ENCODE assay signal across 20 mouse cellular contexts in genomic region chr11:115329339-115329738, GRCm38 (mm10). TPM values are rescaled to one million over a fixed set of nuclear protein-coding genes. Genes with fewer than 3 reads are reported as not detected.
DNase-seq lines count a peak whose midpoint lies in the region; ATAC-seq and TF ChIP-seq lines count a peak whose summit lies in the region.
"Had no signal": no experiment of that assay in that cellular context is flagged by ENCODE, and none has a peak within 500 bp of the region (broad histone marks: within the 10 kb centered on the region; RNA-seq: fewer than 3 reads in every experiment).

No protein-coding gene starts in this region.

- in situ Hi-C loops in CH12.LX (cut with MboI; ENCODE audit: low pct_ligation_motif_present, low pct_unique_long_range_greater_than_20kb, low sequenced_read_pairs) = no loop called here

- no peak for TF ChIP-seq POLR2A in CH12.LX (IDR thresholded peaks at IDR 0.05; ENCODE audit: low read depth, low read length)

- TF ChIP-seq EP300 in liver, postnatal 0 days (IDR thresholded peaks at IDR 0.05; ENCODE audit: low read depth) = no peak
- no peak for TF ChIP-seq EP300 in CH12.LX (IDR thresholded peaks at IDR 0.05; ENCODE audit: low read length)

- no peaks in the 10 kb centered on the region for H3K9me3 ChIP-seq in liver, postnatal 0 days (ENCODE audit: low read length)
- no peaks in the 10 kb centered on the region for H3K9me3 ChIP-seq in liver, embryonic 12.5 days (replicated peaks)
- no peaks in the 10 kb centered on the region for H3K9me3 ChIP-seq in CH12.LX (replicated peaks; ENCODE audit: low read length)
- H3K9me3 ChIP-seq in kidney, embryonic 15.5 days (replicated peaks) = no peaks in the 10 kb centered on the region
- no peaks in the 10 kb centered on the region for H3K9me3 ChIP-seq in heart, embryonic 12.5 days (replicated peaks)
- H3K9me3 ChIP-seq: embryonic facial prominence, embryonic 13.5 days; forebrain, embryonic 13.5 days; hindbrain, embryonic 12.5 days; limb, embryonic 10.5 days had no signal

- no peak overlapping the region for H3K4me2 ChIP-seq in liver, postnatal 0 days (ENCODE audit: low read depth, low read length)
- H3K4me2 ChIP-seq in liver, embryonic 12.5 days = no peak overlapping the region
- H3K4me2 ChIP-seq in CH12.LX (ENCODE audit: insufficient read depth, low read depth, poor library complexity, severe bottlenecking) = no peak overlapping the region
- H3K4me2 ChIP-seq in kidney, embryonic 15.5 days = no peak overlapping the region
- H3K4me2 ChIP-seq in heart, embryonic 12.5 days = no peak overlapping the region
- H3K4me2 ChIP-seq: embryonic facial prominence, embryonic 13.5 days; forebrain, embryonic 13.5 days; hindbrain, embryonic 12.5 days had no signal

- dilution Hi-C loops in CH12.LX (cut with MboI; ENCODE audit: extremely low pct_ligation_motif_present, extremely low pct_unique_long_range_greater_than_20kb, low sequenced_read_pairs) = no loop called here

- no peaks in the 10 kb centered on the region for H3K36me3 ChIP-seq in liver, postnatal 0 days (replicated peaks; ENCODE audit: insufficient read depth, low read length)
- H3K36me3 ChIP-seq in liver, embryonic 12.5 days = no peaks in the 10 kb centered on the region
- no peaks in the 10 kb centered on the region for H3K36me3 ChIP-seq in CH12.LX (replicated peaks in 1 of 2; ENCODE audit: control insufficient read depth in 1 of 2, insufficient read depth in 1 of 2, low read length in 1 of 2)
- no peaks in the 10 kb centered on the region for H3K36me3 ChIP-seq in kidney, embryonic 15.5 days
- no peaks in the 10 kb centered on the region for H3K36me3 ChIP-seq in heart, embryonic 12.5 days
- H3K36me3 ChIP-seq: embryonic facial prominence, embryonic 13.5 days; hindbrain, embryonic 12.5 days; limb, embryonic 10.5 days had no signal

- peak; percentile 32; the same call in 1 of the 2 replicates for TF ChIP-seq CTCF in liver, postnatal 0 days (IDR thresholded peaks at IDR 0.05; ENCODE audit: low read depth)
- TF ChIP-seq CTCF in CH12.LX (conservative IDR thresholded peaks at IDR 0.05 in 1 of 2, IDR thresholded peaks at IDR 0.05 in 1 of 2; ENCODE audit: low read depth in 2 of 2, low read length in 2 of 2) = peak; percentile 21 to 65; a peak in 3 of 4 replicates

- peaks cover 21% of the 10 kb centered on the region for H3K27me3 ChIP-seq in liver, postnatal 0 days (ENCODE audit: insufficient read depth, low read length)
- peaks cover 90% of the 10 kb centered on the region for H3K27me3 ChIP-seq in liver, embryonic 12.5 days (replicated peaks)
- H3K27me3 ChIP-seq in CH12.LX (replicated peaks) = peaks cover 96% of the 10 kb centered on the region
- H3K27me3 ChIP-seq in kidney, embryonic 15.5 days = peaks cover 82% of the 10 kb centered on the region
- peaks cover 91% of the 10 kb centered on the region for H3K27me3 ChIP-seq in heart, embryonic 12.5 days (replicated peaks)

- 63% methylated on average over 15 of the region's 15 CpGs for WGBS in liver, postnatal 0 days (ENCODE audit: insufficient replicate concordance)
- WGBS in liver, embryonic 12.5 days (ENCODE audit: insufficient replicate concordance) = 54% methylated on average over 15 of the region's 15 CpGs
- 76% methylated on average over 15 of the region's 15 CpGs for WGBS in kidney, embryonic 15.5 days
- WGBS in heart, embryonic 12.5 days = 65% methylated on average over 15 of the region's 15 CpGs

- no peaks in the 10 kb centered on the region for H3K4me1 ChIP-seq in liver, postnatal 0 days (ENCODE audit: insufficient read depth)
- no peaks in the 10 kb centered on the region for H3K4me1 ChIP-seq in liver, embryonic 12.5 days
- no peaks in the 10 kb centered on the region for H3K4me1 ChIP-seq in CH12.LX (ENCODE audit: control insufficient read depth in 1 of 2, insufficient read depth in 2 of 2)
- H3K4me1 ChIP-seq in kidney, embryonic 15.5 days = peaks cover under 1% of the 10 kb centered on the region
- no peaks in the 10 kb centered on the region for H3K4me1 ChIP-seq in heart, embryonic 12.5 days (replicated peaks)

- no peak for ATAC-seq in liver, postnatal 0 days
- no peak for ATAC-seq in liver, embryonic 12.5 days
- no peak for ATAC-seq in kidney, embryonic 15.5 days (replicated peaks; ENCODE audit: low FRiP score)
- ATAC-seq in heart, embryonic 12.5 days (ENCODE audit: insufficient number of reproducible peaks, low FRiP score) = no peak
- ATAC-seq: forebrain, embryonic 13.5 days had no signal

- no peak overlapping the region for H3K4me3 ChIP-seq in liver, postnatal 0 days (ENCODE audit: low read depth, low read length)
- no peak overlapping the region for H3K4me3 ChIP-seq in liver, embryonic 12.5 days
- no peak overlapping the region for H3K4me3 ChIP-seq in CH12.LX (replicated peaks in 1 of 3; ENCODE audit: low read depth in 2 of 3, low read length in 2 of 3, poor library complexity in 1 of 3)
- no peak overlapping the region for H3K4me3 ChIP-seq in kidney, embryonic 15.5 days (replicated peaks)
- no peak overlapping the region for H3K4me3 ChIP-seq in heart, embryonic 12.5 days
- H3K4me3 ChIP-seq: embryonic facial prominence, embryonic 13.5 days; forebrain, embryonic 13.5 days; hindbrain, embryonic 12.5 days; limb, embryonic 10.5 days had no signal

- H3K79me2 ChIP-seq in CH12.LX (replicated peaks; ENCODE audit: control insufficient read depth, extremely low read depth, insufficient read depth, poor library complexity, severe bottlenecking) = no peaks in the 10 kb centered on the region

- H3K27ac ChIP-seq in liver, postnatal 0 days (ENCODE audit: low read depth) = no peak overlapping the region
- no peak overlapping the region for H3K27ac ChIP-seq in liver, embryonic 12.5 days
- no peak overlapping the region for H3K27ac ChIP-seq in CH12.LX (ENCODE audit: insufficient read depth, low read depth)
- no peak overlapping the region for H3K27ac ChIP-seq in kidney, embryonic 15.5 days
- H3K27ac ChIP-seq in heart, embryonic 12.5 days (ENCODE audit: poor library complexity, severe bottlenecking) = no peak overlapping the region
- H3K27ac ChIP-seq: embryonic facial prominence, embryonic 13.5 days; forebrain, embryonic 13.5 days; hindbrain, embryonic 12.5 days; limb, embryonic 10.5 days had no signal

- no peak overlapping the region for H3K9ac ChIP-seq in liver, postnatal 0 days (replicated peaks)
- no peak overlapping the region for H3K9ac ChIP-seq in liver, embryonic 12.5 days
- H3K9ac ChIP-seq in CH12.LX (ENCODE audit: insufficient read depth, low read depth) = no peak overlapping the region
- no peak overlapping the region for H3K9ac ChIP-seq in kidney, embryonic 15.5 days
- no peak overlapping the region for H3K9ac ChIP-seq in heart, embryonic 12.5 days
- H3K9ac ChIP-seq: embryonic facial prominence, embryonic 13.5 days; forebrain, embryonic 13.5 days; hindbrain, embryonic 12.5 days had no signal

- no peak; the same call in 1 of the 2 replicates for TF ChIP-seq RAD21 in CH12.LX (IDR thresholded peaks at IDR 0.05; ENCODE audit: low read depth, low read length)

- peak; percentile 39 for DNase-seq in liver, postnatal 0 days
- DNase-seq in CH12.LX (ENCODE audit: extremely low read depth) (peak; percentile 41), ES-CJ7 (ENCODE audit: low read depth, low spot score) (peak; percentile 54)
- DNase-seq in naive thymus-derived CD4-positive, alpha-beta T cell, adult 2 months (ENCODE audit: low read depth) = peak; percentile 61
- DNase-seq in urinary bladder, postnatal 10 days (ENCODE audit: low spot score) = no peak
- DNase-seq: cerebellum, postnatal 14 days; gastrocnemius, postnatal 10 days; kidney, adult 8-10 months; right cerebral cortex, postnatal 25 days had no signal

RNA-seq across cellular contexts. Expression of gene Otop3, which starts 5.2 kb away (rescaled TPM):
- not detected in 2 replicates for polyA plus RNA-seq in liver, postnatal 0 days (2015; fragmentation: Nextera tagmentation; extraction: Ambion mirVana)
- polyA plus RNA-seq in liver, embryonic 12.5 days (2016; fragmentation: Nextera tagmentation; extraction: Ambion mirVana) = not detected in 2 replicates
- total RNA-seq in CH12.LX (2012; rRNA removed) (not detected in 2 replicates), CH12.LX (2014; rRNA removed) (not detected in 2 replicates)
- not detected in 2 replicates for polyA plus RNA-seq in CH12.LX (2012; ENCODE audit: insufficient read length, low read depth)
- not detected in 2 replicates for polyA plus RNA-seq in kidney, embryonic 15.5 days (2015; fragmentation: Nextera tagmentation; extraction: Ambion mirVana)
- polyA plus RNA-seq in heart, embryonic 12.5 days (2016; fragmentation: Nextera tagmentation; extraction: Ambion mirVana) = not detected in 2 replicates
- total RNA-seq: adrenal gland, adult 18-20 months; gastrocnemius, postnatal 10 days had no signal
- polyA plus RNA-seq: embryonic facial prominence, embryonic 13.5 days; forebrain, embryonic 13.5 days; heart, embryonic 14.5 days; limb, embryonic 10.5 days; lung, embryonic 16.5 days had no signal

RNA-seq across cellular contexts. Expression of gene Ush1g, which starts 7.5 kb away (rescaled TPM):
- polyA plus RNA-seq in liver, postnatal 0 days (2015; fragmentation: Nextera tagmentation; extraction: Ambion mirVana) = 0.29 and 0.46 TPM in 2 replicates
- 0.25 and 0.32 TPM in 2 replicates for polyA plus RNA-seq in liver, embryonic 12.5 days (2016; fragmentation: Nextera tagmentation; extraction: Ambion mirVana)
- total RNA-seq in CH12.LX (2012; rRNA removed) (0.17 and 0.42 TPM in 2 replicates), CH12.LX (2014; rRNA removed) (not detected in 2 replicates)
- polyA plus RNA-seq in CH12.LX (2012; ENCODE audit: insufficient read length, low read depth) = not detected in 2 replicates
- not detected in 2 replicates for polyA plus RNA-seq in kidney, embryonic 15.5 days (2015; fragmentation: Nextera tagmentation; extraction: Ambion mirVana)
- 0.06 and 0.08 TPM in 2 replicates for polyA plus RNA-seq in heart, embryonic 12.5 days (2016; fragmentation: Nextera tagmentation; extraction: Ambion mirVana)
- polyA plus RNA-seq: embryonic facial prominence, embryonic 13.5 days; forebrain, embryonic 13.5 days; hindbrain, embryonic 12.5 days; limb, embryonic 10.5 days; lung, embryonic 16.5 days; stomach, embryonic 14.5 days had no signal

RNA-seq across cellular contexts. Expression of gene Otop2, which starts 22.4 kb away (rescaled TPM):
- polyA plus RNA-seq in liver, postnatal 0 days (2015; fragmentation: Nextera tagmentation; extraction: Ambion mirVana) = not detected in 2 replicates
- not detected in 2 replicates for polyA plus RNA-seq in liver, embryonic 12.5 days (2016; fragmentation: Nextera tagmentation; extraction: Ambion mirVana)
- total RNA-seq in CH12.LX (2012; rRNA removed) (not detected in 2 replicates), CH12.LX (2014; rRNA removed) (not detected in 2 replicates)
- polyA plus RNA-seq in CH12.LX (2012; ENCODE audit: insufficient read length, low read depth) = not detected in 2 replicates
- polyA plus RNA-seq in kidney, embryonic 15.5 days (2015; fragmentation: Nextera tagmentation; extraction: Ambion mirVana) = 0.06 and 0.09 TPM in 2 replicates
- polyA plus RNA-seq in heart, embryonic 12.5 days (2016; fragmentation: Nextera tagmentation; extraction: Ambion mirVana) = not detected in 2 replicates
- total RNA-seq: adrenal gland, adult 18-20 months; gastrocnemius, postnatal 10 days had no signal
- polyA plus RNA-seq: forebrain, embryonic 13.5 days; heart, embryonic 14.5 days; hindbrain, embryonic 12.5 days; limb, embryonic 10.5 days; lung, embryonic 16.5 days; stomach, embryonic 14.5 days had no signal

RNA-seq across cellular contexts. Expression of gene Fads6, which starts 31.9 kb away (rescaled TPM):
- polyA plus RNA-seq in liver, postnatal 0 days (2015; fragmentation: Nextera tagmentation; extraction: Ambion mirVana) = 4.6 and 4.9 TPM in 2 replicates
- polyA plus RNA-seq in liver, embryonic 12.5 days (2016; fragmentation: Nextera tagmentation; extraction: Ambion mirVana) = 2.2 and 2.4 TPM in 2 replicates
- 6.9 and 8.5 TPM in 2 replicates for total RNA-seq in CH12.LX (2012; rRNA removed)
- total RNA-seq in CH12.LX (2014; rRNA removed) = 0.11 and 0.30 TPM in 2 replicates
- polyA plus RNA-seq in CH12.LX (2012; ENCODE audit: insufficient read length, low read depth) = 0.56 and 0.63 TPM in 2 replicates
- 0.49 and 0.55 TPM in 2 replicates for polyA plus RNA-seq in kidney, embryonic 15.5 days (2015; fragmentation: Nextera tagmentation; extraction: Ambion mirVana)
- 0.51 and 0.86 TPM in 2 replicates for polyA plus RNA-seq in heart, embryonic 12.5 days (2016; fragmentation: Nextera tagmentation; extraction: Ambion mirVana)

RNA-seq across cellular contexts. Expression of gene Hid1, which starts 38.2 kb away (rescaled TPM):
- 1.1 and 1.2 TPM in 2 replicates for polyA plus RNA-seq in liver, postnatal 0 days (2015; fragmentation: Nextera tagmentation; extraction: Ambion mirVana)
- polyA plus RNA-seq in liver, embryonic 12.5 days (2016; fragmentation: Nextera tagmentation; extraction: Ambion mirVana) = 1.8 TPM in 2 replicates
- 3.2 and 3.6 TPM in 2 replicates for total RNA-seq in CH12.LX (2012; rRNA removed)
- 0.12 TPM in 1 of 2 replicates, not detected in the other for total RNA-seq in CH12.LX (2014; rRNA removed)
- 0.36 and 0.57 TPM in 2 replicates for polyA plus RNA-seq in CH12.LX (2012; ENCODE audit: insufficient read length, low read depth)
- 6.7 and 8.1 TPM in 2 replicates for polyA plus RNA-seq in kidney, embryonic 15.5 days (2015; fragmentation: Nextera tagmentation; extraction: Ambion mirVana)
- 6.0 and 7.4 TPM in 2 replicates for polyA plus RNA-seq in heart, embryonic 12.5 days (2016; fragmentation: Nextera tagmentation; extraction: Ambion mirVana)
